Mouse (Mus musculus): ENCODE data around the gene Gm36028.

GRCm38 (mm10) chr16:37813691-37814382, 47.1 kb downstream of the Gm36028 start:
- TF ChIP-seq CTCF (conservative IDR thresholded peaks at IDR 0.05; ENCODE audit: low read length) (no peak), POU5F1 (IDR thresholded peaks at IDR 0.05; ENCODE audit: borderline replicate concordance, low read length) (no peak)

Data from E14TG2a.4 (cell line).